Mouse (Mus musculus): ENCODE measurements around the gene Slc2a9. TPM values are rescaled to one million over a fixed set of nuclear protein-coding genes. Genes with fewer than 3 reads are reported as not detected.

Gene Slc2a9
- polyA plus RNA-seq (2012; rRNA removed) = 0.67 and 0.86 TPM in 2 replicates

GRCm38 (mm10) chr5:38502992-38503391 lies at the start of gene Slc2a9:
TSS of gene Slc2a9 (minus strand) at chr5:38503143.

GRCm38 (mm10) chr5:38318966-38319786 lies 183.8 kb downstream of the Slc2a9 start, which contains the start of gene Drd5:
TSS of gene Drd5 (plus strand) at chr5:38319367.

Other genes starting within 250 kb of the Slc2a9 start
- 50.1 and 70.9 TPM in 2 replicates for gene Tmem128, start 243.0 kb downstream of the Slc2a9 start, polyA plus RNA-seq (2012; rRNA removed)
- gene Otop1, start 227.2 kb downstream of the Slc2a9 start, polyA plus RNA-seq (2012; rRNA removed) = 0.02 TPM in 2 replicates
- gene Drd5, start 183.8 kb downstream of the Slc2a9 start, polyA plus RNA-seq (2012; rRNA removed) = 0.02 and 0.06 TPM in 2 replicates
- gene Wdr1, start 60.1 kb upstream of the Slc2a9 start, polyA plus RNA-seq (2012; rRNA removed) = 81.9 and 133 TPM in 2 replicates
- gene Zfp518b, start 181.7 kb upstream of the Slc2a9 start, polyA plus RNA-seq (2012; rRNA removed) = 19.2 and 20.3 TPM in 2 replicates